Mouse (Mus musculus) MEL (cell line): ENCODE measurements around the gene Ermard. TPM values are rescaled to one million over a fixed set of nuclear protein-coding genes. Genes with fewer than 3 reads are reported as not detected.

Source experiments
- DNase-seq: peaks from one replicate; pipeline ENCODE4 v3.0.0; 2011; ENCODE audit warnings: low read depth, low spot score
- H3K27ac ChIP-seq: 2 replicates; pipeline ENCODE4 v1.5.1; 2012; ENCODE audit warnings: low read depth, mild to moderate bottlenecking, control low read depth, low read length, moderate library complexity; ENCODE audit not compliant: control insufficient read depth
- H3K27me3 ChIP-seq, 2 experiments: fragments of 150-350 bp in 1 of 2; sonication (generic) in 1 of 2; 2 replicates each; pipeline ENCODE4 v1.6.1; 2012; ENCODE audit warnings: low read length in 2 of 2, mild to moderate bottlenecking in 2 of 2, improper control_type of control experiment in 1 of 2, moderate library complexity in 1 of 2; ENCODE audit not compliant: insufficient read depth in 2 of 2, control insufficient read depth in 1 of 2
- H3K36me3 ChIP-seq, 2 experiments: 2 replicates each; pipeline ENCODE4 v1.6.1; 2012 to 2014; ENCODE audit warnings: low read length in 2 of 2, improper control_type of control experiment in 1 of 2, inconsistent platforms in 1 of 2, mild to moderate bottlenecking in 1 of 2; ENCODE audit not compliant: insufficient read depth in 2 of 2, control insufficient read depth in 1 of 2
- H3K4me1 ChIP-seq, 2 experiments: fragments of 150-350 bp in 1 of 2; sonication (generic) in 1 of 2; 2 replicates each; pipeline ENCODE4 v1.6.1; 2012; ENCODE audit warnings: low read length in 2 of 2, improper control_type of control experiment in 1 of 2, mild to moderate bottlenecking in 1 of 2; ENCODE audit not compliant: insufficient read depth in 2 of 2, control insufficient read depth in 1 of 2
- H3K4me3 ChIP-seq, 2 experiments: fragments of 150-350 bp in 1 of 2; sonication (generic) in 1 of 2; 2 replicates each; pipeline ENCODE4 v1.5.1; 2012; ENCODE audit warnings: low read depth in 2 of 2, low read length in 2 of 2, mild to moderate bottlenecking in 2 of 2, moderate library complexity in 2 of 2, control low read depth in 1 of 2, improper control_type of control experiment in 1 of 2; ENCODE audit not compliant: control insufficient read depth in 1 of 2, insufficient read depth in 1 of 2
- H3K79me2 ChIP-seq: 2 replicates; pipeline ENCODE4 v1.6.1; 2012; ENCODE audit warnings: mild to moderate bottlenecking, low read length, moderate library complexity; ENCODE audit not compliant: control insufficient read depth, poor library complexity, insufficient read depth
- H3K9ac ChIP-seq: 2 replicates; pipeline ENCODE4 v1.6.1; 2012; ENCODE audit warnings: low read depth, mild to moderate bottlenecking, control low read depth, low read length, moderate library complexity; ENCODE audit not compliant: control insufficient read depth, poor library complexity, severe bottlenecking
- H3K9me3 ChIP-seq: fragments of 150-350 bp; sonication (generic); replicated peaks from 2 replicates; pipeline ENCODE4 v1.6.1; 2012; ENCODE audit warnings: mild to moderate bottlenecking, low read length, improper control_type of control experiment, moderate library complexity; ENCODE audit not compliant: insufficient read depth
- BHLHE40 ChIP-seq: IDR thresholded peaks from 2 replicates; pipeline ENCODE4 v1.6.1; 2012; ENCODE audit warnings: low read depth, mild to moderate bottlenecking, inconsistent platforms, low read length, improper control_type of control experiment, borderline replicate concordance
- ETS1 ChIP-seq: IDR thresholded peaks from 2 replicates; pipeline ENCODE4 v1.6.1; 2012; ENCODE audit warnings: low read depth, mild to moderate bottlenecking, inconsistent platforms, low read length, improper control_type of control experiment, moderate library complexity
- GABPA ChIP-seq: IDR thresholded peaks from 2 replicates; pipeline ENCODE4 v1.6.1; 2012; ENCODE audit warnings: low read depth, mild to moderate bottlenecking, inconsistent platforms, low read length, improper control_type of control experiment, moderate library complexity
- GATA1 ChIP-seq: IDR thresholded peaks from 2 replicates; pipeline ENCODE4 v1.6.1; 2011; ENCODE audit warnings: low read depth, low read length, improper control_type of control experiment
- HCFC1 ChIP-seq: IDR thresholded peaks from 2 replicates; pipeline ENCODE4 v1.6.1; 2012; ENCODE audit warnings: low read depth, mild to moderate bottlenecking, inconsistent platforms, low read length, improper control_type of control experiment, moderate library complexity
- MEF2A ChIP-seq: IDR thresholded peaks from 2 replicates; pipeline ENCODE4 v1.6.1; 2014; ENCODE audit warnings: low read depth, mild to moderate bottlenecking, inconsistent platforms, low read length, improper control_type of control experiment; ENCODE audit not compliant: poor library complexity, insufficient replicate concordance, severe bottlenecking; ENCODE audit errors: extremely low read depth
- MXI1 ChIP-seq: IDR thresholded peaks from 2 replicates; pipeline ENCODE4 v1.6.1; 2011; ENCODE audit warnings: mild to moderate bottlenecking, low read depth, low read length, improper control_type of control experiment
- MYB ChIP-seq: IDR thresholded peaks from 2 replicates; pipeline ENCODE4 v1.6.1; 2011; ENCODE audit warnings: mild to moderate bottlenecking, low read depth, low read length, improper control_type of control experiment
- NRF1 ChIP-seq: IDR thresholded peaks from 2 replicates; pipeline ENCODE4 v1.6.1; 2014; ENCODE audit warnings: low read depth, mild to moderate bottlenecking, inconsistent platforms, low read length, improper control_type of control experiment, moderate library complexity; ENCODE audit not compliant: poor library complexity, insufficient read depth, severe bottlenecking
- POLR2A ChIP-seq, 2 experiments: IDR thresholded peaks; 2 replicates each; pipeline ENCODE4 v1.6.1; 2011 to 2012; ENCODE audit warnings: low read length in 2 of 2, mild to moderate bottlenecking in 2 of 2, control low read depth in 1 of 2, improper control_type of control experiment in 1 of 2, low read depth in 1 of 2, moderate library complexity in 1 of 2; ENCODE audit not compliant: control insufficient read depth in 1 of 2, insufficient read depth in 1 of 2, poor library complexity in 1 of 2
- POLR2AphosphoS5 ChIP-seq: IDR thresholded peaks from 2 replicates; pipeline ENCODE4 v1.6.1; 2012; ENCODE audit warnings: low read depth, borderline replicate concordance, mild to moderate bottlenecking, inconsistent platforms, low read length, moderate library complexity, mixed read lengths
- RAD21 ChIP-seq: IDR thresholded peaks from 2 replicates; pipeline ENCODE4 v1.6.1; 2011; ENCODE audit warnings: mild to moderate bottlenecking, low read depth, low read length, improper control_type of control experiment
- SMC3 ChIP-seq: IDR thresholded peaks from 2 replicates; pipeline ENCODE4 v1.6.1; 2011; ENCODE audit warnings: low read depth, low read length, improper control_type of control experiment
- TAL1 ChIP-seq: IDR thresholded peaks from 2 replicates; pipeline ENCODE4 v1.6.1; 2012; ENCODE audit warnings: mild to moderate bottlenecking, inconsistent platforms, low read length, moderate library complexity, mixed read lengths
- TBP ChIP-seq: IDR thresholded peaks from 2 replicates; pipeline ENCODE4 v1.8.0; 2011; ENCODE audit warnings: low read depth, low read length, improper control_type of control experiment
- TCF12 ChIP-seq: IDR thresholded peaks from 2 replicates; pipeline ENCODE4 v1.6.1; 2014; ENCODE audit warnings: low read depth, mild to moderate bottlenecking, inconsistent platforms, low read length, improper control_type of control experiment, moderate library complexity
- USF1 ChIP-seq: IDR thresholded peaks from 2 replicates; pipeline ENCODE4 v1.6.1; 2014; ENCODE audit warnings: low read depth, mild to moderate bottlenecking, inconsistent platforms, low read length, improper control_type of control experiment, moderate library complexity
- ZC3H11A ChIP-seq: IDR thresholded peaks from 2 replicates; pipeline ENCODE4 v1.6.1; 2012; ENCODE audit warnings: low read depth, mild to moderate bottlenecking, inconsistent platforms, low read length, improper control_type of control experiment
- ZMIZ1 ChIP-seq: IDR thresholded peaks from 2 replicates; pipeline ENCODE4 v1.6.1; 2012; ENCODE audit warnings: low read depth, mild to moderate bottlenecking, inconsistent platforms, low read length, improper control_type of control experiment, moderate library complexity
- polyA plus RNA-seq, 2 experiments: library from polyadenylated mRNA; stranded (reverse) in 1 of 2; unstranded in 1 of 2; fragments of >175 nt in 1 of 2; fragments of >200 nt in 1 of 2; gene quantifications; 2 replicates each; pipeline versions ENCODE4 v1.2.1 to v1.2.4; 2012; ENCODE audit warnings: low replicate concordance in 2 of 2, low read depth in 1 of 2; ENCODE audit not compliant: insufficient read length in 2 of 2, insufficient read depth in 1 of 2, missing spikeins in 1 of 2
- total RNA-seq: library from RNA; depleted of rRNA; stranded (reverse); fragments of 300-350 nt; gene quantifications from 2 replicates; pipeline ENCODE4 v1.2.3, GENCODE M21; 2012

The Ermard gene
- total and polyA plus RNA-seq, 3 experiments, result 28.2 to 47.0 TPM; not detected in 1

GRCm38 (mm10) chr17:15055925-15056324 is 14.9 kb downstream of the Ermard start:
- Histone ChIP-seq H3K36me3 (peaks cover 0 to under 1% of the 10 kb centered on the region in 2 experiments; a peak in 1 of 4 replicates), H3K9ac (no peak overlapping the region), H3K27me3 (no peaks in the 10 kb centered on the region), H3K9me3 (no peaks in the 10 kb centered on the region), H3K79me2 (no peaks in the 10 kb centered on the region), H3K4me3 (no peak overlapping the region), H3K4me1 (no peaks in the 10 kb centered on the region), H3K27ac (no peak overlapping the region)
- TF ChIP-seq MYB (no peak), HCFC1 (no peak), TBP (no peak), GATA1 (no peak)
- DNase-seq, result no peak

- DNase-seq, result no peak
- TF ChIP-seq ZC3H11A, result no peak
- no peak for TF ChIP-seq MXI1
- no peak for TF ChIP-seq ETS1
- no peak for TF ChIP-seq SMC3
- TF ChIP-seq POLR2A (IDR thresholded peaks at IDR 0.05; ENCODE audit: control insufficient read depth in 1 of 2, insufficient read depth in 1 of 2, low read depth in 1 of 2, low read length in 2 of 2, poor library complexity in 1 of 2), result no peak
- TF ChIP-seq, all 39 proteins: peak for 0
- Histone ChIP-seq H3K79me2 (no peaks in the 10 kb centered on the region), H3K4me1 (no peaks in the 10 kb centered on the region), H3K27me3 (no peaks in the 10 kb centered on the region), H3K9ac (no peak overlapping the region), H3K9me3 (no peaks in the 10 kb centered on the region), H3K4me3 (no peak overlapping the region), H3K27ac (no peak overlapping the region), H3K36me3 (peaks cover 0 to 4% of the 10 kb centered on the region in 2 experiments; a peak in 2 of 4 replicates)
These were observed 17.2 kb downstream of the Ermard start for GRCm38 (mm10) chr17:15058161-15058591.

- Histone ChIP-seq H3K79me2 (no peaks in the 10 kb centered on the region), H3K27me3 (no peaks in the 10 kb centered on the region), H3K9me3 (no peaks in the 10 kb centered on the region), H3K27ac (no peak overlapping the region), H3K4me1 (no peaks in the 10 kb centered on the region), H3K9ac (no peak overlapping the region), H3K36me3 (peaks cover 0 to 5% of the 10 kb centered on the region in 2 experiments; a peak in 2 of 4 replicates), H3K4me3 (no peak overlapping the region)
- TF ChIP-seq POLR2AphosphoS5, result no peak
- TF ChIP-seq TBP, result no peak
- no peak for TF ChIP-seq USF1
- no peak for TF ChIP-seq BHLHE40
- no peak for TF ChIP-seq ZMIZ1
- no peak for TF ChIP-seq MEF2A
- no peak for TF ChIP-seq GABPA
- no peak for TF ChIP-seq TAL1
- TF ChIP-seq TCF12, result no peak
- TF ChIP-seq RAD21, result no peak
- TF ChIP-seq ZC3H11A, result no peak
- TF ChIP-seq NRF1, result no peak
- no peak for TF ChIP-seq GATA1
- no peak for DNase-seq
These were observed 18.6 kb downstream of the Ermard start for GRCm38 (mm10) chr17:15059646-15060045.
